Mouse (Mus musculus) midbrain, embryonic 12.5 days (tissue): ENCODE data around the gene Lamc2. TPM values are rescaled to one million over a fixed set of nuclear protein-coding genes. Genes with fewer than 3 reads are reported as not detected.

ENCODE experiments used
- ATAC-seq: fragments of 200-750 bp; cut with Nextera tagmentation; 2 replicates; pipeline ENCODE4 v1.8.0; 2017; ENCODE audit warnings: low read depth, moderate TSS enrichment, moderate library complexity; ENCODE audit not compliant: low FRiP score
- H3K27ac ChIP-seq: fragments of 300-500 bp; sonication (generic); replicated peaks from 2 replicates; pipeline ENCODE4 v1.5.1; 2016; ENCODE audit warnings: mild to moderate bottlenecking
- H3K27me3 ChIP-seq: fragments of 300-500 bp; sonication (generic); 2 replicates; pipeline ENCODE4 v1.6.1; 2016; ENCODE audit warnings: mild to moderate bottlenecking
- H3K36me3 ChIP-seq: fragments of 300-500 bp; sonication (generic); 2 replicates; pipeline ENCODE4 v1.6.1; 2016
- H3K4me1 ChIP-seq: fragments of 300-500 bp; sonication (generic); 2 replicates; pipeline ENCODE4 v1.6.1; 2016
- H3K4me2 ChIP-seq: fragments of 300-500 bp; sonication (generic); replicated peaks from 2 replicates; pipeline ENCODE4 v1.6.1; 2016; ENCODE audit warnings: mild to moderate bottlenecking, moderate library complexity
- H3K4me3 ChIP-seq: fragments of 300-500 bp; sonication (generic); 2 replicates; pipeline ENCODE4 v1.5.1; 2016; ENCODE audit warnings: mild to moderate bottlenecking
- H3K9ac ChIP-seq: fragments of 300-500 bp; sonication (generic); replicated peaks from 2 replicates; pipeline ENCODE4 v1.6.1; 2016; ENCODE audit warnings: mild to moderate bottlenecking, moderate library complexity
- H3K9me3 ChIP-seq: fragments of 300-500 bp; sonication (generic); 2 replicates; pipeline ENCODE4 v1.6.1; 2016; ENCODE audit warnings: mild to moderate bottlenecking
- WGBS: fragments of 180-500 bp; shearing (Covaris S2); methylation state at CpG from one replicate; pipeline ENCODE4 v1.1.7; 2016; 5-methylcytosine and 5-hydroxymethylcytosine counted together
- polyA plus RNA-seq: library from polyadenylated mRNA; unstranded; fragments of >200 nt; fragmentation: Nextera tagmentation; extraction: Ambion mirVana; gene quantifications from 2 replicates; pipeline ENCODE4 v1.2.1, GENCODE M21; 2016

Gene Lamc2
- polyA plus RNA-seq, 1 experiment from 2014 or later: 0.88 TPM

GRCm38 (mm10) chr1:153125287-153126275, 60.7 kb downstream of the Lamc2 start:
- Histone ChIP-seq H3K9me3 (no peaks in the 10 kb centered on the region), H3K27me3 (no peaks in the 10 kb centered on the region), H3K4me3 (no peak overlapping the region), H3K4me2 (no peak overlapping the region), H3K4me1 (no peaks in the 10 kb centered on the region), H3K9ac (no peak overlapping the region), H3K27ac (no peak overlapping the region), H3K36me3 (no peaks in the 10 kb centered on the region)
- no peak for ATAC-seq
- 79% methylated on average over 8 of the region's 8 CpGs for WGBS

DNA sequence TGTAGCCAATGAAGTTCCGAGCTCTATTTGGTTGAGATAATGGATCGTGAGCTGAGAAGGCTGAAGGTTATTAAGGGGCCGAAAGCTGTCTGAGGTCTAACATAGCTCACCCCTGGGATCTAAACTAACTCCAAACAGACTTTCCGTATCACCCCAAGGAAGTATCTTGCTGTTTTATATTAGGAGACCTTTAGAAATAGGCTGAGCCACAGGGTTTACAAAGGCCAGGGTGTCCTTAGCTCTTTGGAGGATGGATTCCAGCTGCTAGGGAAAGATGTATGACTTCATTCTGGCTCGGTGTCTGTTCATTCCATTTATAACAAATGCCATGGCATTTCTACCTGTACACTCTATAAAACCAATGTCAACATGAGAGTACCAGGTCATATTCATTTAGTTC, 61.7 kb downstream of the Lamc2 start:
- Histone ChIP-seq H3K36me3 (no peaks in the 10 kb centered on the region), H3K27ac (no peak overlapping the region), H3K9ac (no peak overlapping the region), H3K9me3 (no peaks in the 10 kb centered on the region), H3K27me3 (no peaks in the 10 kb centered on the region), H3K4me3 (no peak overlapping the region), H3K4me2 (no peak overlapping the region), H3K4me1 (no peaks in the 10 kb centered on the region)
- no peak for ATAC-seq
- WGBS: 89% methylated on average over 5 of the region's 5 CpGs

DNA sequence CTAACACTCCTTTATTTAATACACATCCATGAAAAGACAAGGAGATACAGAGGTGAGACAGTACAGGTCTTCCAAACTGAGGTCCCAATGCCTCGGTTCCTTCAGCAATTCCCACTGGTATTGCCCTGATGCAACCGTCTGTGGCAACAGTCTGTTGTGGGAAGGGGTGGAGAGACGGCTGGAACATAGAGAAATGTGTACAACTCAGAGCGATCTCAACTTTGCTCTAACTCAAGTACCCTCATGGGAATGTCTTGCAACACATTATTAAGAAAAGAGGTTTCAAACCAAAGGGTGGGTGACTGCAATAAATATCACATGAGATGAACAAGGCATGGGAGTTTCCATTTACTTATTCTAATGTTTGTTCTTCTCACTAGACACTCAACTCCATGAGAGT, 63.5 kb downstream of the Lamc2 start:
- no peaks in the 10 kb centered on the region for H3K27me3 ChIP-seq
- 90% methylated on average over 4 of the region's 4 CpGs for WGBS

GRCm38 (mm10) chr1:153121320-153121719, 64.9 kb downstream of the Lamc2 start:
- H3K9me3 ChIP-seq: no peaks in the 10 kb centered on the region
- no peak for ATAC-seq
- 88% methylated on average over 5 of the region's 5 CpGs for WGBS

More for the DNA sequence above, 63.5 kb downstream of the Lamc2 start:
- Histone ChIP-seq H3K4me3 (no peak overlapping the region), H3K9ac (no peak overlapping the region), H3K9me3 (no peaks in the 10 kb centered on the region), H3K27ac (no peak overlapping the region), H3K36me3 (no peaks in the 10 kb centered on the region), H3K4me2 (no peak overlapping the region), H3K4me1 (no peaks in the 10 kb centered on the region)
- ATAC-seq: no peak

DNA sequence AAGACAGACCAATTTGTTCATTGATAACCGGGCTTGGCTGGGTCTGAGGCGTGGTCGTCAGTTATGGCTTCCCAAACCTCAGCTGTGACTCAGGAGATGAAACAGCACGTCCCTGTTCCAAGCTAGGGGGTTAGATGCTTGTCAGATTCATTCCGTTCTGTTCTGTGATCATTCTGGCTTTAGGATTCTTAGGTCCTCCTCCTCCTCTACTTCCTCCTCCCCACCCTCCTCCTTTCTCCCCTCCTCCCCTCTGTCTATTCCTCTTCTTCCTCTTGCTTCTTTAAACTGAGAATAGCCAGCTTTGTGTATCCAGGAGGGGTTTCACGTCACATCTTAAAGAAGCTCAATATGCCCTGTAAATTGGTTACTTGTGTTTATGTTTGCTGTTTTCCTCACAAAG, 65.7 kb downstream of the Lamc2 start:
- 73% methylated on average over 6 of the region's 6 CpGs for WGBS
- no peak for ATAC-seq

More at GRCm38 (mm10) chr1:153121320-153121719, 64.9 kb downstream of the Lamc2 start:
- no peak overlapping the region for H3K27ac ChIP-seq
- H3K36me3 ChIP-seq: no peaks in the 10 kb centered on the region
- no peak overlapping the region for H3K9ac ChIP-seq
- H3K4me2 ChIP-seq: no peak overlapping the region
- H3K4me3 ChIP-seq: no peak overlapping the region
- H3K27me3 ChIP-seq: no peaks in the 10 kb centered on the region
- no peaks in the 10 kb centered on the region for H3K4me1 ChIP-seq

DNA sequence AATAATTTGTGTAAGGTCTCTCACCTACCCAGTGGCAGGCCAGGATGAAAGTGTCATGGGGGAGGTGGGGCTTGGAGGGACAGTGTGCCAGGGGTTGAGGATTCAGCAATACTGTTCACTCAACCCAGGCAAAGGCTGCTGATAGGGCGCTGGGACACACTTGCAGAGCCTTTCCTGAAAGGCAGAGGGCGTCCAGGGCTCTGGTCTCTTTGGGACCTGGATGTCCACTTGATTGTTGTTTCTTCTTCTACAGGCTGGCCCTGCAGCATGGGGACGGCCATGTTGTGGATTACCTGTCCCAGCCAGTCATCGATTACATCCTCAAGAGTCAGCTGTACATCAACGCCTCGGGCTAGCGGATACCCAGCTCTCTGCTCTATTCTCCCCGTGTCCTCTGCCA, 70.9 kb downstream of the Lamc2 start:
- Histone ChIP-seq H3K4me1 (no peaks in the 10 kb centered on the region), H3K36me3 (peaks cover 5% of the 10 kb centered on the region), H3K4me2 (no peak overlapping the region), H3K9me3 (no peaks in the 10 kb centered on the region), H3K9ac (no peak overlapping the region), H3K27ac (no peak overlapping the region), H3K4me3 (no peak overlapping the region), H3K27me3 (no peaks in the 10 kb centered on the region)
- 91% methylated on average over 8 of the region's 8 CpGs for WGBS
- no peak for ATAC-seq

More for the DNA sequence above, 65.7 kb downstream of the Lamc2 start:
- no peak overlapping the region for H3K27ac ChIP-seq
- no peaks in the 10 kb centered on the region for H3K36me3 ChIP-seq
- no peaks in the 10 kb centered on the region for H3K9me3 ChIP-seq
- no peaks in the 10 kb centered on the region for H3K27me3 ChIP-seq
- H3K4me2 ChIP-seq: no peak overlapping the region
- no peak overlapping the region for H3K4me3 ChIP-seq
- no peaks in the 10 kb centered on the region for H3K4me1 ChIP-seq
- H3K9ac ChIP-seq: no peak overlapping the region

GRCm38 (mm10) chr1:153111596-153111995, 74.7 kb downstream of the Lamc2 start:
- no peak overlapping the region for H3K4me3 ChIP-seq
- H3K9ac ChIP-seq: no peak overlapping the region
- H3K27ac ChIP-seq: no peak overlapping the region
- no peak for ATAC-seq
- no peaks in the 10 kb centered on the region for H3K27me3 ChIP-seq
- 59% methylated on average over 4 of the region's 4 CpGs for WGBS
- H3K36me3 ChIP-seq: peaks cover 5% of the 10 kb centered on the region
- H3K4me2 ChIP-seq: no peak overlapping the region
- no peaks in the 10 kb centered on the region for H3K9me3 ChIP-seq
- peaks cover 3% of the 10 kb centered on the region; the same call in 1 of the 2 replicates for H3K4me1 ChIP-seq

- Histone ChIP-seq H3K4me1 (peaks cover 3% of the 10 kb centered on the region; the same call in 1 of the 2 replicates), H3K27ac (no peak overlapping the region), H3K4me2 (no peak overlapping the region), H3K4me3 (no peak overlapping the region), H3K36me3 (peaks cover 5% of the 10 kb centered on the region), H3K27me3 (no peaks in the 10 kb centered on the region), H3K9ac (no peak overlapping the region), H3K9me3 (no peaks in the 10 kb centered on the region)
- 79% methylated on average over 3 of the region's 3 CpGs for WGBS
- no peak for ATAC-seq
Observed at GRCm38 (mm10) chr1:153109836-153110235, 76.4 kb downstream of the Lamc2 start.

DNA sequence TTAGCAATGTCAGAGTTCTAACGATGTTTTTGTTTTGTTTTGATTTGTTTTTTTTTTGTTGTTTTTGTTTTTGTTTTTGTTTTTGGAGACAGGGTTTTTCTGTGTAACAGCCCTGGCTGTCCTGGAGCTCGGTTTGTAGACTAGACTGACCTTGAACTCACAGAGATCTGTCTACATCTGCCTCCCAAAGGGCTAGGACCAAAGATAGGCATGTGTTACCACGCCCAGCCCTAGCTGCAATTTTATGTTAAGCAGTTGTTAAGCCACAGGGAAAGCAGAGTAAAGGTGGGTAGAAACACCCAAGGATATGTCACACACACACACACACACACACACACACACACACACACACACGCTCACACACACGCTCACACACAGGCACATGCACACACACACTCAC, 76.9 kb downstream of the Lamc2 start:
- Histone ChIP-seq H3K4me1 (peaks cover 3% of the 10 kb centered on the region; the same call in 1 of the 2 replicates), H3K4me2 (no peak overlapping the region), H3K4me3 (no peak overlapping the region), H3K9ac (no peak overlapping the region), H3K27ac (no peak overlapping the region), H3K9me3 (no peaks in the 10 kb centered on the region), H3K27me3 (no peaks in the 10 kb centered on the region), H3K36me3 (peaks cover 5% of the 10 kb centered on the region)
- no peak for ATAC-seq
- 89% methylated on average over 5 of the region's 5 CpGs for WGBS

- WGBS: 59% methylated on average over 7 of the region's 7 CpGs
- no peaks in the 10 kb centered on the region for H3K9me3 ChIP-seq
Observed at GRCm38 (mm10) chr1:153107866-153108265, 78.4 kb downstream of the Lamc2 start.

GRCm38 (mm10) chr1:153104804-153105203, 81.4 kb downstream of the Lamc2 start:
- H3K27me3 ChIP-seq: peaks cover 6% of the 10 kb centered on the region; the same call in 1 of the 2 replicates
- no peak overlapping the region for H3K4me3 ChIP-seq
- H3K9me3 ChIP-seq: no peaks in the 10 kb centered on the region
- H3K36me3 ChIP-seq: no peaks in the 10 kb centered on the region
- H3K9ac ChIP-seq: no peak overlapping the region
- H3K27ac ChIP-seq: no peak overlapping the region
- 83% methylated on average over 12 of the region's 12 CpGs for WGBS
- no peak for ATAC-seq
- H3K4me2 ChIP-seq: no peak overlapping the region
- H3K4me1 ChIP-seq: peaks cover 3% of the 10 kb centered on the region; the same call in 1 of the 2 replicates

More at GRCm38 (mm10) chr1:153107866-153108265, 78.4 kb downstream of the Lamc2 start:
- H3K27ac ChIP-seq: no peak overlapping the region
- H3K9ac ChIP-seq: no peak overlapping the region
- H3K4me3 ChIP-seq: no peak overlapping the region
- H3K4me2 ChIP-seq: no peak overlapping the region
- H3K27me3 ChIP-seq: no peaks in the 10 kb centered on the region
- peaks cover 5% of the 10 kb centered on the region for H3K36me3 ChIP-seq
- ATAC-seq: no peak
- H3K4me1 ChIP-seq: peaks cover 3% of the 10 kb centered on the region; the same call in 1 of the 2 replicates

GRCm38 (mm10) chr1:153103186-153103554, 83.1 kb downstream of the Lamc2 start:
- Histone ChIP-seq H3K36me3 (no peaks in the 10 kb centered on the region), H3K9me3 (no peaks in the 10 kb centered on the region), H3K27ac (no peak overlapping the region), H3K4me1 (peaks cover 6% of the 10 kb centered on the region), H3K9ac (no peak overlapping the region), H3K4me3 (no peak overlapping the region), H3K27me3 (peaks cover 6% of the 10 kb centered on the region; the same call in 1 of the 2 replicates), H3K4me2 (no peak overlapping the region)
- WGBS: 96% methylated on average over 7 of the region's 8 CpGs
- ATAC-seq: no peak
